Comparison of ENCODE assay signal across 22 mouse cellular contexts in genomic region chr16:23136406-23136970, GRCm38 (mm10). TPM values are rescaled to one million over a fixed set of nuclear protein-coding genes. Genes with fewer than 3 reads are reported as not detected.
DNase-seq lines count a peak whose midpoint lies in the region; ATAC-seq and TF ChIP-seq lines count a peak whose summit lies in the region.
"Had no signal": no experiment of that assay in that cellular context is flagged by ENCODE, and none has a peak within 500 bp of the region (broad histone marks: within the 10 kb centered on the region; RNA-seq: fewer than 3 reads in every experiment).

No protein-coding gene starts in this region.

- H3K4me1 ChIP-seq in embryonic fibroblast, embryonic 13.5 days (ENCODE audit: control insufficient read depth, insufficient read depth, low read length), result no peaks in the 10 kb centered on the region; the same call in none of the 2 replicates
- H3K4me1 ChIP-seq: embryonic facial prominence, embryonic 12.5 days; forebrain, embryonic 15.5 days; heart, embryonic 12.5 days; intestine, embryonic 15.5 days; limb, embryonic 15.5 days; liver, embryonic 15.5 days; midbrain, embryonic 15.5 days had no signal

- H3K4me3 ChIP-seq in embryonic fibroblast, embryonic 13.5 days (ENCODE audit: insufficient read depth, low read length), result no peak overlapping the region
- H3K4me3 ChIP-seq: embryonic facial prominence, embryonic 12.5 days; forebrain, embryonic 15.5 days; heart, embryonic 12.5 days; intestine, embryonic 15.5 days; limb, embryonic 15.5 days; liver, embryonic 15.5 days; midbrain, embryonic 15.5 days had no signal

- TF ChIP-seq CTCF in embryonic fibroblast, embryonic 13.5 days (IDR thresholded peaks at IDR 0.05; ENCODE audit: borderline replicate concordance, insufficient read depth, low read length), result no peak

- TF ChIP-seq POLR2A in embryonic fibroblast, embryonic 13.5 days (IDR thresholded peaks at IDR 0.05; ENCODE audit: low read depth, low read length), result no peak

- H3K27ac ChIP-seq in embryonic fibroblast, embryonic 13.5 days (ENCODE audit: insufficient read depth, low read length), result 0 out of 2 replicates have a peak overlapping the region, but pooled peaks have one; percentile 20
- H3K27ac ChIP-seq: embryonic facial prominence, embryonic 12.5 days; forebrain, embryonic 15.5 days; hindbrain, embryonic 14.5 days; intestine, embryonic 15.5 days; limb, embryonic 15.5 days; liver, embryonic 15.5 days; midbrain, embryonic 15.5 days had no signal

- DNase-seq in frontal cortex, postnatal 14 days (ENCODE audit: low spot score in 2 of 2), result no peak
- DNase-seq in 416B (ENCODE audit: low read depth), result peak; percentile 85
- no peak for DNase-seq in left cerebral cortex, adult 9 months (ENCODE audit: low spot score in 2 of 2)
- no peak for DNase-seq in layer of hippocampus, adult 8-10 months (ENCODE audit: low spot score in 2 of 2)
- no peak for DNase-seq in embryo, embryonic 10 days (ENCODE audit: low spot score)
- DNase-seq: adrenal gland, postnatal 10 days; cerebellum, adult 11-12 months; heart, postnatal 14 days; layer of hippocampus, postnatal 36 days; thymus, postnatal 25 days had no signal

- ATAC-seq in frontal cortex, adult (ENCODE audit: low TSS enrichment), result peak; percentile 70
- peak; percentile 42; the same call in 1 of the 2 replicates for ATAC-seq in monocyte, adult 5-6 weeks (replicated peaks; ENCODE audit: insufficient number of reproducible peaks, low FRiP score, low TSS enrichment, poor library complexity, severe bottlenecking)
- ATAC-seq: forebrain, embryonic 15.5 days had no signal

RNA-seq across cellular contexts. Expression of gene Rfc4, which starts 9.0 kb away (rescaled TPM):
- polyA plus RNA-seq in embryonic fibroblast, embryonic 13.5 days (2011; ENCODE audit: insufficient read length, low read depth, missing spikeins), result 17.6 and 22.3 TPM in 2 replicates
- total RNA-seq in monocyte, adult 5-6 weeks (2017), result 6.0 to 13.5 TPM (median 12.6 TPM) in 3 replicates
- 1 to 10 TPM; 2.8 to 5.5 (median 4.3) TPM for total RNA-seq in layer of hippocampus, adult 8-10 months (2022)

RNA-seq across cellular contexts. Expression of gene Adipoq, which starts 9.8 kb away (rescaled TPM):
- polyA plus RNA-seq in embryonic fibroblast, embryonic 13.5 days (2011; ENCODE audit: insufficient read length, low read depth, missing spikeins), result not detected in 2 replicates
- not detected in 3 replicates for total RNA-seq in monocyte, adult 5-6 weeks (2017)
- total RNA-seq in layer of hippocampus, adult 8-10 months (2022), result not detected
- total RNA-seq: layer of hippocampus, postnatal 36 days; left cerebral cortex, postnatal 36 days had no signal
- polyA plus RNA-seq: embryonic facial prominence, embryonic 12.5 days; forebrain, embryonic 15.5 days; hindbrain, embryonic 14.5 days; intestine, embryonic 15.5 days; limb, embryonic 15.5 days; liver, embryonic 15.5 days; midbrain, embryonic 15.5 days had no signal

RNA-seq across cellular contexts. Expression of gene Eif4a2, which starts 29.2 kb away (rescaled TPM):
- polyA plus RNA-seq in embryonic fibroblast, embryonic 13.5 days (2011; ENCODE audit: insufficient read length, low read depth, missing spikeins), result 552 and 554 TPM in 2 replicates
- 1,626 to 2,036 TPM (median 1,817 TPM) in 3 replicates for total RNA-seq in monocyte, adult 5-6 weeks (2017)
- 100 to 1,000 TPM; 842 to 987 (median 891) TPM for total RNA-seq in layer of hippocampus, adult 8-10 months (2022)
